Mouse (Mus musculus): Measurements from ENCODE around the gene Prkce.

GRCm38 (mm10) chr17:86263985-86264649 is 96.5 kb downstream of the Prkce start:
- TF ChIP-seq HCFC1 (IDR thresholded peaks at IDR 0.05; ENCODE audit: borderline replicate concordance, insufficient read depth, low read length): no peak
- TF ChIP-seq ZC3H11A (IDR thresholded peaks at IDR 0.05; ENCODE audit: borderline replicate concordance, low read depth, low read length): no peak
- TF ChIP-seq CHD2 (IDR thresholded peaks at IDR 0.05; ENCODE audit: low read depth, low read length): no peak
- no peak for TF ChIP-seq MAFK (IDR thresholded peaks at IDR 0.05; ENCODE audit: insufficient read depth, low read depth, low read length)
